Mouse (Mus musculus) lung, embryonic 14.5 days (tissue): ENCODE measurements at regions not wholly inside any gene's neighbourhood (a gene's known extent, or its start where the extent isn't known, plus 50 kb on each side); places are given as distances from the start of the nearest gene placed in this dataset.
A peak's percentile ranks its signal among the peaks of the same experiment; 100 is the strongest.

Source experiments
- ATAC-seq: fragments of 200-750 bp; cut with Nextera tagmentation; 2 replicates; pipeline ENCODE4 v1.8.0; 2017; ENCODE audit warnings: mild to moderate bottlenecking, moderate TSS enrichment, moderate library complexity; ENCODE audit not compliant: insufficient read depth
- DNase-seq: peaks from one replicate; pipeline ENCODE4 v3.0.0-alpha.2; 2015
- H3K27ac ChIP-seq: fragments of 300-500 bp; sonication (generic); 2 replicates; pipeline ENCODE4 v1.5.1; 2014; ENCODE audit warnings: low read depth, mild to moderate bottlenecking, moderate library complexity
- H3K27me3 ChIP-seq: fragments of 300-500 bp; sonication (generic); 2 replicates; pipeline ENCODE4 v1.6.1; 2014; ENCODE audit warnings: low read length, control low read depth; ENCODE audit not compliant: insufficient read depth
- H3K36me3 ChIP-seq: fragments of 300-500 bp; sonication (generic); 2 replicates; pipeline ENCODE4 v1.6.1; 2014; ENCODE audit warnings: control low read depth; ENCODE audit not compliant: insufficient read depth
- H3K4me1 ChIP-seq: fragments of 300-500 bp; sonication (generic); 2 replicates; pipeline ENCODE4 v1.6.1; 2014; ENCODE audit warnings: antibody characterized with exemption, control low read depth; ENCODE audit not compliant: insufficient read depth
- H3K4me2 ChIP-seq: fragments of 300-500 bp; sonication (generic); 2 replicates; pipeline ENCODE4 v1.6.1; 2014; ENCODE audit warnings: mild to moderate bottlenecking
- H3K4me3 ChIP-seq: fragments of 300-500 bp; sonication (generic); 2 replicates; pipeline ENCODE4 v1.5.1; 2014; ENCODE audit warnings: low read depth, low read length
- H3K9ac ChIP-seq: fragments of 300-500 bp; sonication (generic); 2 replicates; pipeline ENCODE4 v1.6.1; 2014
- H3K9me3 ChIP-seq: fragments of 300-500 bp; sonication (generic); 2 replicates; pipeline ENCODE4 v1.6.1; 2016; ENCODE audit warnings: low read depth, low read length, control low read depth
- CTCF ChIP-seq: IDR thresholded peaks from 2 replicates; pipeline ENCODE4 v1.5.1; 2016; ENCODE audit warnings: antibody characterized with exemption, low read depth
- WGBS: fragments of 180-500 bp; shearing (Covaris S2); extraction: QIAGEN DNeasy Blood & Tissue Kit; methylation state at CpG from one replicate; pipeline ENCODE4 v1.1.7; 2014; 5-methylcytosine and 5-hydroxymethylcytosine counted together

DNA sequence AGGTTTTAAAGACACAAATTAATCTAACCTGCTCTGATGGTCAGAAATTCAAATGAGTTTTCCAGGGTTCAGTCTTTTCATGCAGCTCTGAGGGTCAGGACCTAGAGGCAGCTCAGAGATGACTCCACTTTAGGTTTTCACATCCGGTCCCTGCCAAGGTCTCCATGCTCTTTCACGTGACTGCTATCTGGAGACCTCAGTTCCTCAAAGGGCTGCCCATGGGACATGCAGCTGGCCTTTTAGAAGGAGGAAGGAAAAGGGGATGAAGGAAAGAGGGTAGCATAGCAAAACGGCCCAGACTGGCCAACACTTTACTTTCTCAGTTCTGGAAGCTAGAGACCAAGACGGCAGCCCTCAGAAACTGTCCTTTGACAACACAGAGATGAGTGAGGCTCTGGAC lies 276.6 kb downstream of the Nuak1 start:
- no peak for ATAC-seq

DNA sequence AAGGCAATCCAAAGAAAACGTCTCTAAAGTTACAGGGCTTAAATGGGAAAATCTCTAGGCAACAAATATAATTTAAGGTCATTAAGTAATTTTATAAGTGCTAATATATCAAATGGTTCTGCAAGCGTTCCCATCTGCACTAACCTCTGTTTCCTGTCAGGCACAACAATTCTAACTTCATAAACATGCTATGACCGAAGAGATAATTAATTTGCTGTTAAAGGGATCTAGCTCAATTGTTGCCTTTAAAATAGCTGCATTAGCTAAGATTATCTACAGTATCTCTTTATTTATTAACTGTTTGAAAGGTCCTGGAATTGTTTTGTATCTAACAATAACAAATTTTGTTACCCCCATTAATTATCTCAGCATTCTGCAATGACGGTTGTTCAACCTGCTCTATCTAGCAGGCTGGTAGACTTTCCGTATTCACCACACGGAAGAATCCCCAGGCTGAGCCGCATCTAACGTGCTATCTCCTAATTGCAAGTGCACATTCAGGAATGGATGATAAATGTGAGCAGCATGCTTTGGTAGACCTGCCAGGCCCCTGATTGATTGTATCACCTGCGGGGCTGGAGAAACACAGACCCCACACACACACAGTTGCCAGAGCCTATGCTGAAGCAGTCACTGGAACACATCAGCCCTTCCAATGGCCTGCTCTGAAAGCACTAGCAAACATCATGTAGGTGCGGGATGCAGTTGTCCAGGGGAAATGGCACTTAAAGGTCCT lies 274.4 kb downstream of the Nuak1 start:
- H3K4me3 ChIP-seq, result no peak overlapping the region
- ATAC-seq (peak; percentile 50; the same call in 1 of the 2 replicates), DNase-seq (peak; percentile 64)
- H3K9me3 ChIP-seq, result no peaks in the 10 kb centered on the region
- no peak for TF ChIP-seq CTCF
- H3K27me3 ChIP-seq, result no peaks in the 10 kb centered on the region
- 28% methylated on average over 10 of the region's 10 CpGs for WGBS
- H3K4me2 ChIP-seq, result 0 out of 2 replicates have a peak overlapping the region, but pooled peaks have one; percentile 15
- no peaks in the 10 kb centered on the region for H3K36me3 ChIP-seq
- H3K27ac ChIP-seq, result no peak overlapping the region
- H3K9ac ChIP-seq, result no peak overlapping the region
- H3K4me1 ChIP-seq, result peaks cover 6% of the 10 kb centered on the region; the same call in 1 of the 2 replicates

More for the DNA sequence above, 276.6 kb downstream of the Nuak1 start:
- WGBS, result 65% methylated on average over 4 of the region's 4 CpGs
- no peak for DNase-seq
- H3K36me3 ChIP-seq, result no peaks in the 10 kb centered on the region
- H3K9me3 ChIP-seq, result no peaks in the 10 kb centered on the region
- H3K4me1 ChIP-seq, result peaks cover 6% of the 10 kb centered on the region; the same call in 1 of the 2 replicates
- TF ChIP-seq CTCF, result no peak
- H3K4me2 ChIP-seq, result no peak overlapping the region
- H3K4me3 ChIP-seq, result no peak overlapping the region
- no peaks in the 10 kb centered on the region for H3K27me3 ChIP-seq
- H3K27ac ChIP-seq, result no peak overlapping the region
- H3K9ac ChIP-seq, result no peak overlapping the region

DNA sequence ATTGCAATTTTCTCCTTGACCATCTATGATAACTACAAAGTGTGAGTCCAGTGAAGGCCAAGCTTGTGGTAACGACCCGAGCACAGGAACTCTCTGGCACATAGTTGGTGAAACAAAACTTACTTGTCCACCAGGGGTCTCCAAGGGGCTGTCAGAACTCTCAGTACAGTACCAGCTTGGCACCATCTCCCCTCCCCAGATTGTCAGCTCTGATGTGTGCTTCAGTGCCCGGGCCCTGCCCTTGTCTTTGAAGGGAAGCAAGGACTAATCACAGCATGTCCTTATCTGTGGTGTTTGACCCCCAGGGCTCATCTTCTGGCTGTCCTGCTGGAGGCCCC lies 273.9 kb downstream of the Nuak1 start:
- no peak overlapping the region for H3K9ac ChIP-seq
- no peaks in the 10 kb centered on the region for H3K9me3 ChIP-seq
- no peaks in the 10 kb centered on the region for H3K36me3 ChIP-seq
- H3K27ac ChIP-seq, result no peak overlapping the region
- ATAC-seq, result peak; percentile 50; the same call in 1 of the 2 replicates
- no peaks in the 10 kb centered on the region for H3K27me3 ChIP-seq
- no peak overlapping the region for H3K4me2 ChIP-seq
- H3K4me3 ChIP-seq, result no peak overlapping the region
- peak; percentile 72 for TF ChIP-seq CTCF
- DNase-seq, result peak; percentile 77
- 34% methylated on average over 3 of the region's 3 CpGs for WGBS
- peaks cover 10% of the 10 kb centered on the region for H3K4me1 ChIP-seq

DNA sequence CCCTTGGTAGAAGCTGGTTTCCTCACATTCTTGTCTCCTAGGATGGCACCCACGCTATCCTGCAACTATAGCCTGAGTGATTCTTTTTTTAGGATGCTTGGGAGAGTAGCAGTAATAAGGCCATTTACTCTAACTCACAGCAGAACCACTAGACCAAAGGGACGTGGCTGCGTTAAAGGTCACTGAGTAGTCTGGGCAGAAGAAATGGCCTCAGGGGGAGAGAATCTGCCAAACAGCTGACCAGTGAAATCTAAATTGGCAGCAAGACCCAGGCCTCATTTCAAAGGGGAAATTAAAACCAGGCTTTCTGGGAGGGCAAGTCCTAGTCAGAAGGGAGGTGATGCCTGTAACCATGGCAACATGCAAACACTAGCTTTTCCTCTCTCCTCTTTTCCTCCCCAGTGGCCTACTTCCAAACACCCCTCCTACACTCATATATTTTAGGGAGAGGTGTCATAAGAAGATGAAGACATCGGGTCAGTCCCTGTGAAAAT lies 267.5 kb downstream of the Nuak1 start:
- H3K9ac ChIP-seq, result no peak overlapping the region
- peak; percentile 34 for DNase-seq
- no peak overlapping the region for H3K4me3 ChIP-seq
- H3K4me1 ChIP-seq, result peaks cover 5% of the 10 kb centered on the region; the same call in 1 of the 2 replicates
- H3K4me2 ChIP-seq, result no peak overlapping the region
- no peak for ATAC-seq
- no peaks in the 10 kb centered on the region for H3K36me3 ChIP-seq
- no peak for TF ChIP-seq CTCF
- WGBS, result 69% methylated on average over 4 of the region's 4 CpGs
- H3K27me3 ChIP-seq, result no peaks in the 10 kb centered on the region
- no peak overlapping the region for H3K27ac ChIP-seq
- no peaks in the 10 kb centered on the region for H3K9me3 ChIP-seq

DNA sequence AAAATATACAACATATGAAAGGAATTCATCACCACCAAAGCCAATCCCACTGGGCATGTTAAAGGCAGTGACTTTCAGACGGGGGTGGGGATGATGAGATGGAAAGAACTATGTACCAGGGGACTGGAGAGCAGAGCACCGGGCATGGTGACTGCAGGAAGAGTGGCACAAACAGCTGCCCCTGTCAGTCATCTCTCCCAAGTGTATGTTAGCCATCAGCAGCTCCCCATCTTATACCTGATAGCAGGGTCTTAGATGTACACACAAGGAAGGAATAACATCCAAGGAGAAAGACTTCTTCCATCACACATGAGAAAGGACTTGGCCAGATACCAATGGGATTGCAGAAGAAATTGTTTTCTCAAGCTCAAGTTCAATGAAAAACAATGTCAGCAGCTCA lies 257.2 kb downstream of the Nuak1 start:
- Histone ChIP-seq H3K4me2 (no peak overlapping the region), H3K4me3 (no peak overlapping the region), H3K27me3 (no peaks in the 10 kb centered on the region), H3K27ac (no peak overlapping the region), H3K4me1 (no peaks in the 10 kb centered on the region; the same call in 1 of the 2 replicates), H3K36me3 (no peaks in the 10 kb centered on the region), H3K9me3 (no peaks in the 10 kb centered on the region), H3K9ac (no peak overlapping the region)
- ATAC-seq (no peak), DNase-seq (no peak)
- WGBS, result 73% methylated on average over 2 of the region's 2 CpGs
- no peak for TF ChIP-seq CTCF

DNA sequence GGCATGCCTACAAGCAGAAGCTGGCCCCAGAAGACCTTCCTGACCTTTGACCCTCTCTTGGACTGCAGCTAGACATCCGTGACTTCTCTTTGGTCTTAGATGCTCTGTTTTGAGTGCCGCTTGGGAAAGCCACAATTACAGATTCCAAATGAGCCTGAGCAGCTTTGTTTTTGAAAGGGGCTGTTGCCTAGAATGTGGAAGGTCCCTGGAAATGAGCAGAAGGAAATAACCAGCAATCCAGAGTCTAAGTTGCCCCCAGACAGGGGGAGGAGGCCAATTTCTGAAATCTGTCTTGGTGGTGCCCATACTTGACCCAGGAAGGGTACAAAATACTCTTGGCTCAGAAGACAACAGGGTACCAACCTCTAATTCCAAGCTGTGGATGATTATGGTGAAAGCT lies 253.9 kb downstream of the Nuak1 start:
- Histone ChIP-seq H3K27me3 (no peaks in the 10 kb centered on the region), H3K27ac (no peak overlapping the region), H3K4me1 (no peaks in the 10 kb centered on the region; the same call in 1 of the 2 replicates), H3K36me3 (no peaks in the 10 kb centered on the region), H3K4me2 (no peak overlapping the region), H3K4me3 (no peak overlapping the region), H3K9me3 (no peaks in the 10 kb centered on the region), H3K9ac (no peak overlapping the region)
- TF ChIP-seq CTCF, result no peak
- DNase-seq (no peak), ATAC-seq (no peak)
- WGBS, result 44% methylated on average over 2 of the region's 2 CpGs

DNA sequence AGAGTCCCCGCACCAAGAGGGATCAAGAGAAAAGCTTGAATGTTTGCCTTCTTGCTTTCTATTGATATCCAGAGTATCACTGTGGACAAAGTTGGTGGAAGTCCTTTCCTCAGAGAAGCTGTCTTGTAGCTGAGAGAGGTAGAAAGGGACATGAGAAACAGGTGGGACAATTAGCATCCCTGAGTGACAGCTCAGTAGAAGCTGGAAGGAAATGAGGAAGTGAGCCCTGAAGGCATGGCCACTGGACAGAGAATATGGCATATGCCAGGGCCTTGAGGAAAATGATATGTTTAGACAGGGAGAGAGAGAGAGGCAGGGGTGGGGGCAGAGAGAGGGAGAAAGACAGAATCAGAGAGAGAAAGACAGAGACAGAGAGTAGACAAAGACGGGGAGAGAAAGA lies 241.4 kb downstream of the Nuak1 start:
- WGBS, result 80% methylated on average over 2 of the region's 2 CpGs
- H3K4me2 ChIP-seq, result no peak overlapping the region
- no peaks in the 10 kb centered on the region for H3K4me1 ChIP-seq
- no peak for TF ChIP-seq CTCF
- DNase-seq (no peak), ATAC-seq (no peak)
- no peak overlapping the region for H3K27ac ChIP-seq
- no peak overlapping the region for H3K9ac ChIP-seq
- no peaks in the 10 kb centered on the region for H3K27me3 ChIP-seq
- H3K36me3 ChIP-seq, result no peaks in the 10 kb centered on the region
- no peak overlapping the region for H3K4me3 ChIP-seq
- H3K9me3 ChIP-seq, result no peaks in the 10 kb centered on the region
